Comparison of ENCODE assay signal across 13 mouse cellular contexts in the genomic region with DNA sequence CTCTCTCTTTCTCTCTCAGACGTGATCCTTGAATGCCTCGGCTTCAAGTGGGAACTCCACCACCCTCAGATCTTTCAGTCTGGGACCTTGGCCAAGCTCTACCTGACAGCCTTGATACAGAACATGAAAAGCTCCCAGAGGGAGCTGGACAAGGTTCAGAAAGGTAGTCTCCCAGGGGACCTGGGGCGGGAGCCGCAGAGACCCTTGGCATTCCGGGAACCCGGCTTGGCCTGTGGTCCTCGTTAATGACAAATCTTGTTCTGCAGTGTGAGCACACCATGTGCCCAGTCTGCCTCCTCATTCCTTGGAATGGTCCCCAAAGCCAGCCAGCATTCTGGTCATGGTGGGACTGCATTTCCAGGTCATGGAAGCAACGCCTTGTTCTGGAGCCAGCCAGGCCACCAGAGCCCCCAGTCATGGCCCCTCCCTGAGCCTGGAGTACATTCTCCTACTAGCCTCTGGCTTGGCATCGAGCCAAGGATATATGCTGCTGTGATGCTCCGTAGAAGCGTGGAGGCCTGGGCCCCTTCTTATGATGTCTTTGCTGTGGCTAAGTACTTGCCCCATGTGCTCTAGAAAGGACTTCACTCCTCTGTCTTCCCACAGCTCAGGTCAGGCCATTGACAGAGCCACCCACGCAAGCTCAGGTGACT. TPM values are rescaled to one million over a fixed set of nuclear protein-coding genes. Genes with fewer than 3 reads are reported as not detected.
DNase-seq lines count a peak whose midpoint lies in the region; ATAC-seq and TF ChIP-seq lines count a peak whose summit lies in the region.
"Had no signal": no experiment of that assay in that cellular context is flagged by ENCODE, and none has a peak within 500 bp of the region (broad histone marks: within the 10 kb centered on the region; RNA-seq: fewer than 3 reads in every experiment).

No protein-coding gene starts in this region.

- no peaks in the 10 kb centered on the region for H3K9me3 ChIP-seq in embryonic facial prominence, embryonic 14.5 days (ENCODE audit: control insufficient read depth, low read length)
- no peaks in the 10 kb centered on the region for H3K9me3 ChIP-seq in embryonic facial prominence, embryonic 10.5 days
- H3K9me3 ChIP-seq in lung, embryonic 15.5 days, result no peaks in the 10 kb centered on the region
- H3K9me3 ChIP-seq: midbrain, embryonic 12.5 days had no signal

- H3K4me2 ChIP-seq in embryonic facial prominence, embryonic 14.5 days (ENCODE audit: low read depth, low read length), result no peak overlapping the region
- H3K4me2 ChIP-seq in lung, embryonic 15.5 days, result no peak overlapping the region; the same call in 1 of the 2 replicates
- H3K4me2 ChIP-seq: midbrain, embryonic 12.5 days had no signal

- ATAC-seq in embryonic facial prominence, embryonic 14.5 days (ENCODE audit: low read depth), result peak; percentile 15; the same call in 1 of the 2 replicates
- peak; percentile 75 for ATAC-seq in lung, embryonic 15.5 days (ENCODE audit: borderline replicate concordance, extremely low read depth, low FRiP score, low TSS enrichment)

- TF ChIP-seq CTCF in lung, adult 2 months (IDR thresholded peaks at IDR 0.05; ENCODE audit: insufficient read depth, low read length), result no peak
- no peak for TF ChIP-seq CTCF in kidney, adult 2 months (conservative IDR thresholded peaks at IDR 0.05; ENCODE audit: insufficient read depth, insufficient read length, low read depth, low read length)

- H3K27me3 ChIP-seq in embryonic facial prominence, embryonic 14.5 days (replicated peaks; ENCODE audit: control insufficient read depth, insufficient read depth, low read length), result no peaks in the 10 kb centered on the region
- no peaks in the 10 kb centered on the region for H3K27me3 ChIP-seq in embryonic facial prominence, embryonic 10.5 days (replicated peaks; ENCODE audit: low read depth, poor library complexity, severe bottlenecking)
- no peaks in the 10 kb centered on the region for H3K27me3 ChIP-seq in lung, embryonic 15.5 days
- no peaks in the 10 kb centered on the region for H3K27me3 ChIP-seq in kidney, adult 2 months (replicated peaks; ENCODE audit: control insufficient read depth, insufficient read depth, low read length)
- H3K27me3 ChIP-seq: midbrain, embryonic 12.5 days had no signal

- peak; percentile 41 for DNase-seq in embryonic facial prominence, embryonic 14.5 days (ENCODE audit: low spot score)
- no peak for DNase-seq in embryonic facial prominence, embryonic 10.5 days (ENCODE audit: low spot score)
- DNase-seq in lung, adult 2 months, result no peak
- peak; percentile 93 for DNase-seq in kidney, adult 2 months
- DNase-seq in kidney, postnatal 4 days, result peak; percentile 48 to 69
- DNase-seq in left cerebral cortex, adult 11 months (ENCODE audit: low spot score), result no peak
- DNase-seq in embryo, embryonic 9.5 days (ENCODE audit: extremely low spot score), result no peak
- DNase-seq: left cerebral cortex, postnatal 4 days; thymus, adult 18-20 months had no signal

- 62% methylated on average over 12 of the region's 12 CpGs for WGBS in embryonic facial prominence, embryonic 14.5 days
- 90% methylated on average over 12 of the region's 12 CpGs for WGBS in embryonic facial prominence, embryonic 10.5 days
- 53% methylated on average over 12 of the region's 12 CpGs for WGBS in lung, embryonic 15.5 days
- 55% methylated on average over 12 of the region's 12 CpGs for WGBS in lung, adult 2 months
- 35% methylated on average over 12 of the region's 12 CpGs for WGBS in kidney, adult 2 months

- no peak for TF ChIP-seq POLR2A in lung, adult 2 months (IDR thresholded peaks at IDR 0.05; ENCODE audit: borderline replicate concordance, extremely low read depth, low read depth, low read length)
- TF ChIP-seq POLR2A in kidney, adult 2 months (IDR thresholded peaks at IDR 0.05; ENCODE audit: low read depth, low read length), result no peak

- no peaks in the 10 kb centered on the region for H3K36me3 ChIP-seq in embryonic facial prominence, embryonic 14.5 days (ENCODE audit: control insufficient read depth, insufficient read depth, low read length)
- H3K36me3 ChIP-seq in embryonic facial prominence, embryonic 10.5 days (replicated peaks), result no peaks in the 10 kb centered on the region
- no peaks in the 10 kb centered on the region for H3K36me3 ChIP-seq in lung, embryonic 15.5 days
- H3K36me3 ChIP-seq in kidney, adult 2 months (ENCODE audit: control insufficient read depth, insufficient read depth, low read length), result no peaks in the 10 kb centered on the region
- H3K36me3 ChIP-seq: midbrain, embryonic 12.5 days had no signal

- H3K4me3 ChIP-seq in embryonic facial prominence, embryonic 14.5 days (ENCODE audit: low read depth, low read length), result no peak overlapping the region
- H3K4me3 ChIP-seq in embryonic facial prominence, embryonic 10.5 days, result no peak overlapping the region
- no peak overlapping the region for H3K4me3 ChIP-seq in lung, embryonic 15.5 days
- H3K4me3 ChIP-seq in lung, adult 2 months (replicated peaks; ENCODE audit: extremely low read depth, low read depth, low read length), result no peak overlapping the region
- H3K4me3 ChIP-seq in kidney, adult 2 months (ENCODE audit: insufficient read depth, low read depth, low read length), result no peak overlapping the region
- H3K4me3 ChIP-seq: erythroblast, embryonic 14.5 days; midbrain, embryonic 12.5 days had no signal

- 0 out of 2 replicates have a peak, but pooled peaks cover 3% of the 10 kb centered on the region for H3K4me1 ChIP-seq in embryonic facial prominence, embryonic 14.5 days (ENCODE audit: control insufficient read depth, insufficient read depth, low read length)
- no peaks in the 10 kb centered on the region for H3K4me1 ChIP-seq in embryonic facial prominence, embryonic 10.5 days
- peaks cover 11% of the 10 kb centered on the region for H3K4me1 ChIP-seq in lung, embryonic 15.5 days
- no peaks in the 10 kb centered on the region; the same call in 1 of the 2 replicates for H3K4me1 ChIP-seq in lung, adult 2 months (ENCODE audit: control insufficient read depth, insufficient read depth, low read length)
- peaks cover 13% of the 10 kb centered on the region for H3K4me1 ChIP-seq in kidney, adult 2 months (ENCODE audit: control insufficient read depth, insufficient read depth, low read length)
- H3K4me1 ChIP-seq: midbrain, embryonic 12.5 days had no signal

- no peak overlapping the region for H3K27ac ChIP-seq in embryonic facial prominence, embryonic 14.5 days (replicated peaks; ENCODE audit: low read depth, low read length)
- no peak overlapping the region for H3K27ac ChIP-seq in embryonic facial prominence, embryonic 10.5 days (replicated peaks)
- H3K27ac ChIP-seq in lung, embryonic 15.5 days, result 0 out of 2 replicates have a peak overlapping the region, but pooled peaks have one; percentile 42
- H3K27ac ChIP-seq in kidney, adult 2 months (ENCODE audit: insufficient read depth, low read depth, low read length), result no peak overlapping the region
- H3K27ac ChIP-seq: midbrain, embryonic 12.5 days had no signal

- H3K9ac ChIP-seq in embryonic facial prominence, embryonic 14.5 days (ENCODE audit: low read depth, low read length), result no peak overlapping the region
- H3K9ac ChIP-seq in lung, embryonic 15.5 days, result no peak overlapping the region
- H3K9ac ChIP-seq: midbrain, embryonic 12.5 days had no signal

RNA-seq across cellular contexts. Expression of gene Btbd16, which starts 12.2 kb away (rescaled TPM):
- not detected in 2 replicates for polyA plus RNA-seq in embryonic facial prominence, embryonic 14.5 days (2014; fragmentation: Nextera tagmentation; extraction: Ambion mirVana)
- 0.14 TPM in 1 of 2 replicates, not detected in the other for polyA plus RNA-seq in embryonic facial prominence, embryonic 10.5 days (2016; fragmentation: Nextera tagmentation; extraction: Ambion mirVana)
- polyA plus RNA-seq in lung, embryonic 15.5 days (2015; fragmentation: Nextera tagmentation; extraction: Ambion mirVana), result not detected in 2 replicates
- polyA plus RNA-seq in lung, adult 2 months (2012; rRNA removed), result not detected in 2 replicates
- polyA plus RNA-seq in kidney, adult 2 months (2012; rRNA removed), result 0.06 and 0.12 TPM in 2 replicates
- polyA plus RNA-seq: erythroblast, embryonic 14.5 days; hindbrain, embryonic 11.5 days; midbrain, embryonic 12.5 days had no signal

Comparison
In these comparisons a context has a peak if more than half of its experiments do, and no peak if none do; other contexts are left out.
1. DNase-seq: peak in embryonic facial prominence, embryonic 14.5 days (single experiment), kidney, adult 2 months (single experiment) and kidney, postnatal 4 days (2 of 2); none in embryonic facial prominence, embryonic 10.5 days (single experiment), lung, adult 2 months (single experiment), left cerebral cortex, adult 11 months (single experiment) and embryo, embryonic 9.5 days (single experiment).